Mouse (Mus musculus) layer of hippocampus, adult 2 months (tissue): ENCODE measurements at regions not wholly inside any gene's neighbourhood (a gene's known extent, or its start where the extent isn't known, plus 50 kb on each side); places are given as distances from the start of the nearest gene placed in this dataset.

Experiments used
- DNase-seq, 2 experiments: peaks; one replicate each; pipeline ENCODE4 v3.0.0; 2022; ENCODE audit warnings: low spot score in 2 of 2
- H3K27ac ChIP-seq: fragments of 200-600 bp; 2 replicates; pipeline ENCODE4 v1.8.1; 2022
- H3K4me3 ChIP-seq: fragments of 200-600 bp; 2 replicates; pipeline ENCODE4 v1.8.1; 2022; ENCODE audit warnings: mild to moderate bottlenecking
- CTCF ChIP-seq: fragments of 200-600 bp; conservative IDR thresholded peaks from 2 replicates; pipeline ENCODE4 v1.8.1; 2022; ENCODE audit warnings: antibody characterized with exemption, mild to moderate bottlenecking, moderate library complexity

- DNase-seq, result no peak
- Histone ChIP-seq H3K4me3 (no peak overlapping the region), H3K27ac (no peak overlapping the region)
- TF ChIP-seq CTCF, result no peak
Observed at GRCm38 (mm10) chr5:51891341-51891740, 299.0 kb downstream of the Dhx15 start.

DNA sequence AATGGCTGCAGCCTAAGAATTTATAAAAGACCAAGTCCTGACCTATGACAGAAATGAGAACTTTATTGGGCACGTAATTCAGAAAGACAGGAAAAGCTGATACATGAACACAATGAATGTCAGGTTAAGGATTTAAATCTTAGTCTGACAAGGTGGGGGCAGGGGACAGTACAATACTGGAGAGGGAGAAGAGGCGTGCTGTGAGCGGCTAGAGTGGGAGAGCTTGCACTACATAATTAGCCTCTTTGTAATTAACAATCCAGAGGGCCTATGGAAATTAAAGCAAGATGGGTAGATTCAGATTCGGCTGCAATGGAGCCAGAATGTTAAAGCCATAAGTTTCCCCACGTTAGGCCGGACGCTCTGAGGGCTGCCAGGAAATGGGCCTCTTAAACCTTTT, 301.9 kb downstream of the Dhx15 start:
- no peak for TF ChIP-seq CTCF
- Histone ChIP-seq H3K27ac (no peak overlapping the region), H3K4me3 (no peak overlapping the region)
- DNase-seq, result no peak

GRCm38 (mm10) chr5:51882594-51882993, 307.7 kb downstream of the Dhx15 start:
- H3K27ac ChIP-seq, result no peak overlapping the region
- no peak for TF ChIP-seq CTCF
- DNase-seq, result no peak
- no peak overlapping the region for H3K4me3 ChIP-seq

GRCm38 (mm10) chr5:51882173-51882572, 308.1 kb downstream of the Dhx15 start:
- Histone ChIP-seq H3K27ac (no peak overlapping the region), H3K4me3 (no peak overlapping the region)
- DNase-seq, result no peak
- no peak for TF ChIP-seq CTCF

DNA sequence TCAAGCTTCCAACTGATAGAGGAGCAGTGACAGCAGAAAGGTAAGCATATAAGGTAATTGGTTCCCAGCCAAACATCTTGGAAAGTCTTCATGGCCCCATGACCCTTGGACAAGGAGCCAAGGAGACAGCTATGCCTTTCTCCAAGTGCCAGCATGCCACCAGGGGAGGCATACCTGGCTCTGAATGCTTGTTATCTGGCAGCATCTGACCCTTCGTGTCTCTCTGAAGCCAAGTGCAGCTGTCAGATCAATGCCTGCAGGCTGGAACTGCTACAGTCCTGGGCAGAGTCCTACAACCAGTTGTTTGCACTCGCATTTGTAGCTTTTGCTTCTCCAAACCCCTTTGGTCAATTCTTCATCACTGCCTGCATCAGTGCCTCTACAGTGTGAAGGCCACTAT, 309.3 kb upstream of the Ppargc1a start:
- DNase-seq, result no peak
- no peak overlapping the region for H3K4me3 ChIP-seq
- TF ChIP-seq CTCF, result no peak
- no peak overlapping the region for H3K27ac ChIP-seq

DNA sequence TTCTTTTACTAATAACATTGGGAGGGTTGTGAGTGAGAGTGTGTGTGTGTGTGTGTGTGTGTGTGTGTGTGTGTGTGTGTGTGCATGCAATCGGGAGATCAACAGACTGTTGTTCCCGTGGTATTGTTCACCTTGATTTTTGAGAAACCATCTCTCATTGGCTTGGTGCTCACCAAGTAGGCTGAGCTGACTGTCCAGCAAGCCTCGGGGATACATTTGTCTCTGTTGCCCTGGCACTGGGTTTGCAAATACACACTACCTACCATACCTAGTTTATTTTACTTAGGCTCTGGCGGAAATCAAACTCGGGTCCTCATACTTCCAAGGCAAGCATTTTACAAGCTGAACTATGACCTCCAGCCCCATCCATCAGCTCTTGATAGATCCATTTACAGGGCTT, 306.0 kb upstream of the Ppargc1a start:
- DNase-seq, result no peak
- H3K4me3 ChIP-seq, result no peak overlapping the region
- no peak overlapping the region for H3K27ac ChIP-seq
- TF ChIP-seq CTCF, result no peak

DNA sequence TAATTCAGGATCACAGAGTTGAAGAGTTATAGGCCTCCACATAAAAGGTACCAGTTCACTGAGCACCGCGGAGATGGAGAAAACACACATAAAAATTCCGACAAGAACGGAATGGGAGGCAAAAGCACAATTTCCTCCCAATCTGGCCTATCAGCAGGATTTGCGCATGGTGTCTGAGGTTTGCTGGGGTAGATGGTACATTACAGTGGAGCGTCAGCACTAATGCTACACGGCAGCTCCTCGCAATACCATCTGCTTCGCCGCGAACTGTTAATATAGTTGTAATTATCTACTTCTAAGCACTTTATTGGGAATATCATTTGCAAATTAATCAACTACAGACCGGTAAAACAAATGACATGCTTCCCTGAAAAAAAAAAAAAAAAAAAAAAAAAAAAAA, 304.2 kb upstream of the Ppargc1a start:
- TF ChIP-seq CTCF, result no peak
- Histone ChIP-seq H3K4me3 (no peak overlapping the region), H3K27ac (no peak overlapping the region)
- DNase-seq, result no peak

- no peak overlapping the region; the same call in 1 of the 2 replicates for H3K4me3 ChIP-seq
- no peak for DNase-seq
- no peak for TF ChIP-seq CTCF
- no peak overlapping the region for H3K27ac ChIP-seq
Observed at GRCm38 (mm10) chr5:51868223-51868713, 300.7 kb upstream of the Ppargc1a start.

- DNase-seq, result no peak
- H3K27ac ChIP-seq, result no peak overlapping the region
- H3K4me3 ChIP-seq, result no peak overlapping the region
- no peak for TF ChIP-seq CTCF
Observed at GRCm38 (mm10) chr5:51866002-51866401, 298.5 kb upstream of the Ppargc1a start.

GRCm38 (mm10) chr5:51860496-51860895, 293.0 kb upstream of the Ppargc1a start:
- no peak overlapping the region for H3K4me3 ChIP-seq
- no peak for DNase-seq
- no peak overlapping the region for H3K27ac ChIP-seq
- no peak for TF ChIP-seq CTCF

- Histone ChIP-seq H3K4me3 (peak overlapping the region; percentile 1; the same call in 1 of the 2 replicates), H3K27ac (no peak overlapping the region)
- DNase-seq, result no peak
- peak; percentile 65 for TF ChIP-seq CTCF
Observed at GRCm38 (mm10) chr5:51853456-51854124, 286.1 kb upstream of the Ppargc1a start.

DNA sequence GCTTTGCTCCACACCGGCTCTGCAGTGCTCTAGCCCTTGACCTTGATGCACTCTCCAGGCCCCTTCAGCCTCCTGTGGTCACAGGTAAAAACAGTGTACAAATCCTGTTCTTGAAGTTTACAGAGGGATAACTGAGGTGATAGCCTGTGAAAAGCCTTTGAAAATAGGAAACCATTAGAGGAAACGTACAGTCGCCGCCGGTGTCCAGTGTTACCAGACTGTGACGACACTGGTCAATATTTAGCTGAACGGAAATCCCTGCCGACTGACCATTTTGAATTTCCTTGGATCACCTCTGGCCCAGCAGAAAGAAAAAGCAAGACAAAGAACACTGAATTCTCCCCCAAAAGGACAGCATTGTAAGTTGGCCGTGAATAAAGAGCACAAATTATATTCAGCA, 282.6 kb upstream of the Ppargc1a start:
- no peak overlapping the region for H3K27ac ChIP-seq
- no peak for TF ChIP-seq CTCF
- no peak overlapping the region for H3K4me3 ChIP-seq
- no peak for DNase-seq

DNA sequence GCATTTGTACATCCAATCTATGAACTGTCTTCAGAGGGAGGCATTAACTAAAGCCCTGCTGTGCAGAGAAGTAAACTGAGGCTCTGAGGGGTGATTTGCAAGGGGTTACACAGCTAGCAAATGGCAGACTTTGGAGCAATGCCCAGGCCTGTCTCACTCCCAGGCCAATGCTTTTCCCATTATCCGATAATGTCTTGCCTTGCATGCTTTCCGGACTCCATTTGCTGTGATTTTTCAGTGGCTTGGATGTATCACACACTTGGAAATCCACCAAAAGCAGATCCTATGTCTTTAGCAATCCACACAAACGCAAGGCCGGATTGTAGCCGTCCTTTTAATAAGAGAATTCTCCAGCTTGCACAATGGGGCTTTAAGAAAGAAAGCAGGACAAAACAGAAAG, 281.7 kb upstream of the Ppargc1a start:
- DNase-seq, result no peak
- TF ChIP-seq CTCF, result no peak
- H3K4me3 ChIP-seq, result no peak overlapping the region
- H3K27ac ChIP-seq, result no peak overlapping the region

GRCm38 (mm10) chr5:51842189-51842588, 274.7 kb upstream of the Ppargc1a start:
- no peak overlapping the region for H3K27ac ChIP-seq
- no peak for TF ChIP-seq CTCF

More at GRCm38 (mm10) chr5:51842189-51842588, 274.7 kb upstream of the Ppargc1a start:
- H3K4me3 ChIP-seq, result no peak overlapping the region
- no peak for DNase-seq
